In genomic region chr13:65097018-65097417, GRCm38 (mm10) we compare ENCODE assay signal across 46 mouse cellular contexts. TPM values are rescaled to one million over a fixed set of nuclear protein-coding genes. Genes with fewer than 3 reads are reported as not detected.
"Had no signal": no experiment of that assay in that cellular context is flagged by ENCODE, and none has a peak within 500 bp of the region (broad histone marks: within the 10 kb centered on the region; RNA-seq: fewer than 3 reads in every experiment).

No protein-coding gene starts in this region.

- H3K4me2 ChIP-seq: limb, embryonic 12.5 days; limb, embryonic 13.5 days; limb, embryonic 15.5 days; liver, embryonic 11.5 days; liver, embryonic 12.5 days; liver, embryonic 13.5 days; liver, embryonic 15.5 days; lung, embryonic 14.5 days; lung, embryonic 15.5 days; midbrain, embryonic 11.5 days; midbrain, embryonic 12.5 days; midbrain, embryonic 13.5 days; midbrain, embryonic 15.5 days; neural tube, embryonic 12.5 days had no signal

- H3K4me1 ChIP-seq: limb, embryonic 10.5 days; limb, embryonic 12.5 days; limb, embryonic 13.5 days; limb, embryonic 15.5 days; lung, embryonic 15.5 days; midbrain, embryonic 10.5 days; midbrain, embryonic 12.5 days; midbrain, embryonic 13.5 days; midbrain, embryonic 15.5 days; neural tube, embryonic 12.5 days had no signal

- H3K9me3 ChIP-seq: limb, embryonic 10.5 days; limb, embryonic 15.5 days; liver, embryonic 12.5 days; liver, embryonic 13.5 days; liver, embryonic 15.5 days had no signal

- H3K9ac ChIP-seq: limb, embryonic 12.5 days; limb, embryonic 13.5 days; limb, embryonic 15.5 days; liver, embryonic 12.5 days; liver, embryonic 13.5 days; liver, embryonic 14.5 days; liver, embryonic 15.5 days; liver, postnatal 0 days; lung, embryonic 14.5 days; lung, embryonic 15.5 days; midbrain, embryonic 12.5 days; midbrain, embryonic 13.5 days; midbrain, embryonic 15.5 days; neural tube, embryonic 12.5 days had no signal

- H3K4me3 ChIP-seq: limb, embryonic 10.5 days; limb, embryonic 12.5 days; limb, embryonic 13.5 days; limb, embryonic 15.5 days; liver, embryonic 12.5 days; liver, embryonic 13.5 days; liver, embryonic 15.5 days; lung, embryonic 15.5 days; megakaryocyte, embryonic 14.5 days; midbrain, embryonic 10.5 days; midbrain, embryonic 12.5 days; midbrain, embryonic 13.5 days; midbrain, embryonic 15.5 days; myocyte; neural tube, embryonic 12.5 days had no signal

- DNase-seq: left cerebral cortex, postnatal 4 days; liver; liver, embryonic 13.5 days; liver, postnatal 0 days; lung, adult 18-20 months; lung, adult 2 months; lung, embryonic 14.5 days; lung, postnatal 10 days; lung, postnatal 14 days; lung, postnatal 36 days; lung, postnatal 4 days; midbrain, embryonic 14.5 days had no signal

- H3K27me3 ChIP-seq: limb, embryonic 12.5 days; limb, embryonic 13.5 days; limb, embryonic 15.5 days; liver, embryonic 12.5 days; liver, embryonic 13.5 days; liver, embryonic 15.5 days; lung, embryonic 15.5 days; megakaryocyte, embryonic 14.5 days; midbrain, embryonic 12.5 days; midbrain, embryonic 13.5 days; midbrain, embryonic 15.5 days; neural tube, embryonic 12.5 days had no signal

- ATAC-seq: liver, embryonic 12.5 days; liver, postnatal 0 days; lung, postnatal 0 days; midbrain, embryonic 13.5 days; midbrain, embryonic 15.5 days; midbrain, embryonic 16.5 days had no signal

- H3K27ac ChIP-seq: limb, embryonic 10.5 days; limb, embryonic 12.5 days; limb, embryonic 13.5 days; limb, embryonic 15.5 days; liver, embryonic 12.5 days; liver, embryonic 13.5 days; liver, embryonic 14.5 days; liver, embryonic 15.5 days; lung, embryonic 15.5 days; macrophage; midbrain, embryonic 10.5 days; midbrain, embryonic 12.5 days; midbrain, embryonic 13.5 days; midbrain, embryonic 15.5 days; neural tube, embryonic 12.5 days had no signal

RNA-seq across cellular contexts. Expression of gene Olfr465-ps1, which starts 40.9 kb away (rescaled TPM):
- total RNA-seq: left cerebral cortex, adult 8-10 months; left cerebral cortex, postnatal 10 days; left cerebral cortex, postnatal 14 days; left cerebral cortex, postnatal 25 days; left cerebral cortex, postnatal 36 days; left cerebral cortex, postnatal 4 days; liver, adult 2 months; megakaryocyte-erythroid progenitor cell, adult 5-6 weeks; midbrain, postnatal 0 days; monocyte, adult 5-6 weeks had no signal
- polyA plus RNA-seq: limb, embryonic 10.5 days; limb, embryonic 11.5 days; limb, embryonic 12.5 days; limb, embryonic 13.5 days; limb, embryonic 14.5 days; liver, adult 2 months; liver, embryonic 11.5 days; liver, embryonic 12.5 days; liver, embryonic 13.5 days; liver, embryonic 14.5 days; liver, embryonic 15.5 days; liver, embryonic 16.5 days; liver, postnatal 0 days; lung, adult 2 months; lung, embryonic 14.5 days; lung, embryonic 15.5 days; lung, embryonic 16.5 days; lung, postnatal 0 days; macrophage; midbrain, embryonic 10.5 days; midbrain, embryonic 11.5 days; midbrain, embryonic 12.5 days; midbrain, embryonic 13.5 days; midbrain, embryonic 14.5 days; midbrain, embryonic 15.5 days; midbrain, embryonic 16.5 days; midbrain, postnatal 0 days; myocyte; neural tube, embryonic 11.5 days; neural tube, embryonic 12.5 days had no signal

RNA-seq across cellular contexts. Expression of gene Prss47, which starts 44.5 kb away (rescaled TPM):
- total RNA-seq: left cerebral cortex, adult 8-10 months; left cerebral cortex, postnatal 10 days; left cerebral cortex, postnatal 14 days; left cerebral cortex, postnatal 25 days; left cerebral cortex, postnatal 36 days; left cerebral cortex, postnatal 4 days; liver, adult 2 months; megakaryocyte-erythroid progenitor cell, adult 5-6 weeks; midbrain, postnatal 0 days; monocyte, adult 5-6 weeks had no signal
- polyA plus RNA-seq: limb, embryonic 10.5 days; limb, embryonic 11.5 days; limb, embryonic 12.5 days; limb, embryonic 13.5 days; limb, embryonic 14.5 days; limb, embryonic 15.5 days; liver, adult 2 months; liver, embryonic 11.5 days; liver, embryonic 12.5 days; liver, embryonic 13.5 days; liver, embryonic 14.5 days; liver, embryonic 15.5 days; liver, embryonic 16.5 days; liver, postnatal 0 days; lung, adult 2 months; lung, embryonic 14.5 days; lung, embryonic 15.5 days; lung, embryonic 16.5 days; lung, postnatal 0 days; macrophage; midbrain, embryonic 10.5 days; midbrain, embryonic 11.5 days; midbrain, embryonic 12.5 days; midbrain, embryonic 13.5 days; midbrain, embryonic 14.5 days; midbrain, embryonic 15.5 days; midbrain, embryonic 16.5 days; midbrain, postnatal 0 days; myocyte; neural tube, embryonic 11.5 days; neural tube, embryonic 12.5 days had no signal

RNA-seq across cellular contexts. Expression of gene Olfr466, which starts 53.0 kb away (rescaled TPM):
- total RNA-seq: left cerebral cortex, adult 8-10 months; left cerebral cortex, postnatal 10 days; left cerebral cortex, postnatal 14 days; left cerebral cortex, postnatal 25 days; left cerebral cortex, postnatal 36 days; left cerebral cortex, postnatal 4 days; liver, adult 2 months; megakaryocyte-erythroid progenitor cell, adult 5-6 weeks; midbrain, postnatal 0 days; monocyte, adult 5-6 weeks had no signal
- polyA plus RNA-seq: limb, embryonic 10.5 days; limb, embryonic 11.5 days; limb, embryonic 12.5 days; limb, embryonic 13.5 days; limb, embryonic 14.5 days; limb, embryonic 15.5 days; liver, adult 2 months; liver, embryonic 11.5 days; liver, embryonic 12.5 days; liver, embryonic 13.5 days; liver, embryonic 14.5 days; liver, embryonic 15.5 days; liver, embryonic 16.5 days; liver, postnatal 0 days; lung, adult 2 months; lung, embryonic 14.5 days; lung, embryonic 15.5 days; lung, embryonic 16.5 days; lung, postnatal 0 days; macrophage; midbrain, embryonic 10.5 days; midbrain, embryonic 11.5 days; midbrain, embryonic 12.5 days; midbrain, embryonic 13.5 days; midbrain, embryonic 14.5 days; midbrain, embryonic 15.5 days; midbrain, embryonic 16.5 days; midbrain, postnatal 0 days; myocyte; neural tube, embryonic 11.5 days; neural tube, embryonic 12.5 days had no signal
